Mouse (Mus musculus) ES-Bruce4 (cell line): ENCODE results near the gene Ppp4r3b. TPM values are rescaled to one million over a fixed set of nuclear protein-coding genes. Genes with fewer than 3 reads are reported as not detected.

Experiments used
- H3K27ac ChIP-seq: 2 replicates; pipeline ENCODE4 v1.5.1; 2012; ENCODE audit warnings: low read length, inconsistent platforms; ENCODE audit not compliant: insufficient read depth
- H3K27me3 ChIP-seq: 2 replicates; pipeline ENCODE4 v1.6.1; 2012; ENCODE audit warnings: mild to moderate bottlenecking, low read length, inconsistent platforms; ENCODE audit not compliant: control insufficient read depth, poor library complexity, insufficient read depth, severe bottlenecking
- H3K36me3 ChIP-seq: 2 replicates; pipeline ENCODE4 v1.6.1; 2012; ENCODE audit warnings: inconsistent platforms, mild to moderate bottlenecking, low read length, moderate library complexity; ENCODE audit not compliant: control insufficient read depth, poor library complexity, insufficient read depth, severe bottlenecking
- H3K4me1 ChIP-seq: one replicate; pipeline ENCODE4 v1.8.1; 2011; ENCODE audit warnings: low read length; ENCODE audit not compliant: control insufficient read depth, insufficient read depth
- H3K4me3 ChIP-seq: 2 replicates; pipeline ENCODE4 v1.5.1; 2011; ENCODE audit warnings: low read depth, mild to moderate bottlenecking, low read length
- H3K9ac ChIP-seq: 2 replicates; pipeline ENCODE4 v1.6.1; 2012; ENCODE audit warnings: low read depth, mild to moderate bottlenecking, inconsistent platforms; ENCODE audit not compliant: poor library complexity, severe bottlenecking
- H3K9me3 ChIP-seq: replicated peaks from 2 replicates; pipeline ENCODE4 v1.6.1; 2012; ENCODE audit warnings: mild to moderate bottlenecking, low read length, inconsistent platforms; ENCODE audit not compliant: control insufficient read depth, poor library complexity, insufficient read depth, severe bottlenecking
- CTCF ChIP-seq: IDR thresholded peaks from one replicate; pipeline ENCODE4 v1.8.1; 2011; ENCODE audit warnings: low read depth, low read length
- EP300 ChIP-seq: IDR thresholded peaks from 2 replicates; pipeline ENCODE4 v1.6.1; 2011; ENCODE audit warnings: low read depth, low read length; ENCODE audit not compliant: insufficient read depth
- POLR2A ChIP-seq: IDR thresholded peaks from one replicate; pipeline ENCODE4 v1.8.1; 2011; ENCODE audit warnings: low read length; ENCODE audit not compliant: insufficient read depth
- polyA plus RNA-seq: library from polyadenylated mRNA; stranded (reverse); fragments of >200 nt; gene quantifications from 2 replicates; pipeline ENCODE4 v1.2.4, GENCODE M21; 2011; ENCODE audit warnings: low read depth; ENCODE audit not compliant: missing spikeins, insufficient read depth, insufficient read length

The Ppp4r3b gene
- polyA plus RNA-seq, 1 experiment: 51.8 TPM

GRCm38 (mm10) chr11:29163569-29163968, 9.1 kb upstream of the Ppp4r3b start:
- H3K4me3 ChIP-seq: no peak overlapping the region
- H3K9ac ChIP-seq: no peak overlapping the region
- peaks cover 38% of the 10 kb centered on the region for H3K36me3 ChIP-seq
- no peak overlapping the region for H3K27ac ChIP-seq
- peaks cover 41% of the 10 kb centered on the region for H3K9me3 ChIP-seq
- TF ChIP-seq CTCF (no peak), EP300 (no peak), POLR2A (no peak)
- H3K27me3 ChIP-seq: no peaks in the 10 kb centered on the region
- no peaks in the 10 kb centered on the region for H3K4me1 ChIP-seq

- Histone ChIP-seq H3K36me3 (no peaks in the 10 kb centered on the region), H3K4me1 (no peaks in the 10 kb centered on the region), H3K9me3 (peaks cover 17% of the 10 kb centered on the region), H3K27ac (no peak overlapping the region), H3K9ac (peak overlapping the region; percentile 54), H3K4me3 (peak overlapping the region; percentile 94), H3K27me3 (no peaks in the 10 kb centered on the region)
- no peak for TF ChIP-seq EP300
Measured at GRCm38 (mm10) chr11:29171959-29172391, 715 bp upstream of the Ppp4r3b start.

GRCm38 (mm10) chr11:29173125-29173631, 488 bp downstream of the Ppp4r3b start:
- H3K36me3 ChIP-seq: no peaks in the 10 kb centered on the region
- peak overlapping the region; percentile 96 for H3K4me3 ChIP-seq
- peak overlapping the region; percentile 90 for H3K9ac ChIP-seq
- TF ChIP-seq POLR2A (no peak), CTCF (peak; percentile 3), EP300 (no peak)
- H3K27ac ChIP-seq: peak overlapping the region; percentile 33
- no peaks in the 10 kb centered on the region for H3K27me3 ChIP-seq
- H3K9me3 ChIP-seq: peaks cover 7% of the 10 kb centered on the region
- no peaks in the 10 kb centered on the region for H3K4me1 ChIP-seq

- Histone ChIP-seq H3K4me3 (peak overlapping the region; percentile 96), H3K4me1 (no peaks in the 10 kb centered on the region), H3K27me3 (no peaks in the 10 kb centered on the region), H3K36me3 (no peaks in the 10 kb centered on the region), H3K27ac (no peak overlapping the region), H3K9ac (peak overlapping the region; percentile 90), H3K9me3 (peaks cover 3% of the 10 kb centered on the region)
- no peak for TF ChIP-seq EP300
- no peak for TF ChIP-seq POLR2A
- TF ChIP-seq CTCF: no peak
Measured at GRCm38 (mm10) chr11:29173706-29174436, 1.2 kb downstream of the Ppp4r3b start.

GRCm38 (mm10) chr11:29179319-29179718, 6.6 kb downstream of the Ppp4r3b start:
- H3K4me1 ChIP-seq: no peaks in the 10 kb centered on the region
- H3K9me3 ChIP-seq: no peaks in the 10 kb centered on the region
- TF ChIP-seq POLR2A (no peak), EP300 (no peak), CTCF (no peak)
- H3K27me3 ChIP-seq: no peaks in the 10 kb centered on the region
- peaks cover 5% of the 10 kb centered on the region for H3K36me3 ChIP-seq
- no peak overlapping the region for H3K9ac ChIP-seq
- no peak overlapping the region for H3K27ac ChIP-seq
- no peak overlapping the region for H3K4me3 ChIP-seq

- TF ChIP-seq CTCF (no peak), POLR2A (no peak), EP300 (no peak)
- no peak overlapping the region for H3K27ac ChIP-seq
- no peaks in the 10 kb centered on the region for H3K4me1 ChIP-seq
- no peaks in the 10 kb centered on the region for H3K27me3 ChIP-seq
- H3K36me3 ChIP-seq: peaks cover 5% of the 10 kb centered on the region
- H3K9ac ChIP-seq: no peak overlapping the region
- H3K4me3 ChIP-seq: no peak overlapping the region
- H3K9me3 ChIP-seq: no peaks in the 10 kb centered on the region
Measured at GRCm38 (mm10) chr11:29180657-29181056, 8.0 kb downstream of the Ppp4r3b start.
